Mouse (Mus musculus) cerebellum, adult 11-12 months (tissue): ENCODE results near the gene Sptlc2.

ENCODE experiments used
- DNase-seq: peaks from one replicate; pipeline ENCODE4 v3.0.0; 2022

Sptlc2 gene

GRCm38 (mm10) chr12:87394316-87394715, 6.2 kb upstream of the Sptlc2 start:
- DNase-seq: no peak

GRCm38 (mm10) chr12:87393447-87394145, 5.4 kb upstream of the Sptlc2 start:
- DNase-seq: no peak

- no peak for DNase-seq
Measured at GRCm38 (mm10) chr12:87391355-87391754, 3.2 kb upstream of the Sptlc2 start.

- DNase-seq: no peak
Measured at GRCm38 (mm10) chr12:87389231-87389630, 1.1 kb upstream of the Sptlc2 start.

GRCm38 (mm10) chr12:87387171-87388121, 709 bp downstream of the Sptlc2 start:
- DNase-seq: peak; percentile 63

GRCm38 (mm10) chr12:87385051-87385450, 3.1 kb downstream of the Sptlc2 start:
- DNase-seq: no peak

GRCm38 (mm10) chr12:87381380-87381682, 6.8 kb downstream of the Sptlc2 start:
- DNase-seq: no peak

- no peak for DNase-seq
Measured at GRCm38 (mm10) chr12:87380586-87381379, 7.4 kb downstream of the Sptlc2 start.

- DNase-seq: no peak
Measured at GRCm38 (mm10) chr12:87379496-87379895, 8.7 kb downstream of the Sptlc2 start.

GRCm38 (mm10) chr12:87374159-87374558, 14.0 kb downstream of the Sptlc2 start:
- DNase-seq: no peak

GRCm38 (mm10) chr12:87369319-87369718, 18.8 kb downstream of the Sptlc2 start:
- no peak for DNase-seq

GRCm38 (mm10) chr12:87368092-87368491, 20.1 kb downstream of the Sptlc2 start:
- no peak for DNase-seq

- no peak for DNase-seq
Measured at GRCm38 (mm10) chr12:87365676-87366075, 22.5 kb downstream of the Sptlc2 start.

- no peak for DNase-seq
Measured at GRCm38 (mm10) chr12:87362111-87362510, 26.0 kb downstream of the Sptlc2 start.

- DNase-seq: no peak
Measured at GRCm38 (mm10) chr12:87348029-87348428, 40.1 kb downstream of the Sptlc2 start.

- DNase-seq: no peak
Measured at GRCm38 (mm10) chr12:87347511-87347910, 40.6 kb downstream of the Sptlc2 start.

GRCm38 (mm10) chr12:87343084-87343605, 45.0 kb downstream of the Sptlc2 start:
- no peak for DNase-seq

- no peak for DNase-seq
Measured at GRCm38 (mm10) chr12:87338082-87338481, 50.1 kb downstream of the Sptlc2 start.

- no peak for DNase-seq
Measured at GRCm38 (mm10) chr12:87334886-87335285, 53.3 kb downstream of the Sptlc2 start.

- no peak for DNase-seq
Measured at GRCm38 (mm10) chr12:87333794-87334193, 54.4 kb downstream of the Sptlc2 start.

GRCm38 (mm10) chr12:87332511-87332910, 55.6 kb downstream of the Sptlc2 start:
- DNase-seq: peak; percentile 14

- DNase-seq: no peak
Measured at GRCm38 (mm10) chr12:87331908-87332307, 56.2 kb downstream of the Sptlc2 start.

GRCm38 (mm10) chr12:87331053-87331456, 57.1 kb downstream of the Sptlc2 start:
- DNase-seq: no peak
